Mouse (Mus musculus) kidney, embryonic 15.5 days (tissue): ENCODE data around the gene Hk1. TPM values are rescaled to one million over a fixed set of nuclear protein-coding genes. Genes with fewer than 3 reads are reported as not detected.
A peak's percentile ranks its signal among the peaks of the same experiment; 100 is the strongest.

Experiments used
- ATAC-seq: fragments of 200-750 bp; cut with Nextera tagmentation; replicated peaks from 2 replicates; pipeline ENCODE4 v1.8.0; 2017; ENCODE audit warnings: moderate TSS enrichment; ENCODE audit not compliant: low FRiP score
- H3K27ac ChIP-seq: fragments of 300-500 bp; sonication (generic); 2 replicates; pipeline ENCODE4 v1.5.1; 2015; ENCODE audit warnings: mild to moderate bottlenecking, inconsistent platforms
- H3K27me3 ChIP-seq: fragments of 300-500 bp; sonication (generic); 2 replicates; pipeline ENCODE4 v1.6.1; 2015; ENCODE audit warnings: inconsistent platforms
- H3K36me3 ChIP-seq: fragments of 300-500 bp; sonication (generic); 2 replicates; pipeline ENCODE4 v1.6.1; 2015; ENCODE audit warnings: inconsistent platforms
- H3K4me1 ChIP-seq: fragments of 300-500 bp; sonication (generic); 2 replicates; pipeline ENCODE4 v1.6.1; 2015; ENCODE audit warnings: inconsistent platforms
- H3K4me2 ChIP-seq: fragments of 300-500 bp; sonication (generic); 2 replicates; pipeline ENCODE4 v1.6.1; 2015; ENCODE audit warnings: moderate library complexity, mild to moderate bottlenecking, inconsistent platforms
- H3K4me3 ChIP-seq: fragments of 300-500 bp; sonication (generic); replicated peaks from 2 replicates; pipeline ENCODE4 v1.5.1; 2015; ENCODE audit warnings: mild to moderate bottlenecking, inconsistent platforms
- H3K9ac ChIP-seq: fragments of 300-500 bp; sonication (generic); 2 replicates; pipeline ENCODE4 v1.6.1; 2015; ENCODE audit warnings: mild to moderate bottlenecking, inconsistent platforms
- H3K9me3 ChIP-seq: fragments of 300-500 bp; sonication (generic); replicated peaks from 2 replicates; pipeline ENCODE4 v1.6.1; 2016; ENCODE audit warnings: inconsistent platforms
- WGBS: fragments of 180-500 bp; shearing (Covaris S2); methylation state at CpG from one replicate; pipeline ENCODE4 v1.1.7; 2015; ENCODE audit warnings: mixed read lengths; 5-methylcytosine and 5-hydroxymethylcytosine counted together
- polyA plus RNA-seq: library from polyadenylated mRNA; unstranded; fragments of >200 nt; fragmentation: Nextera tagmentation; extraction: Ambion mirVana; gene quantifications from 2 replicates; pipeline ENCODE4 v1.2.1, GENCODE M21; 2015

Hk1 gene
- polyA plus RNA-seq = 51.7 and 58.5 TPM in 2 replicates

- Histone ChIP-seq H3K36me3 (no peaks in the 10 kb centered on the region), H3K27me3 (no peaks in the 10 kb centered on the region), H3K4me2 (no peak within 1 kb of the TSS), H3K9me3 (no peaks in the 10 kb centered on the region), H3K27ac (no peak within 1 kb of the TSS), H3K4me1 (no peaks in the 10 kb centered on the region), H3K4me3 (no peak within 1 kb of the TSS), H3K9ac (no peak within 1 kb of the TSS)
- whole genome bisulfite sequencing = 75% methylated on average over 1 of the region's 1 CpGs
- no peak for ATAC-seq
Observed at GRCm38 (mm10) chr10:62379808-62380207, at the start of gene Hk1. Hk1 (minus strand) TSS chr10:62379908.

- WGBS = 47% methylated on average over 9 of the region's 9 CpGs
- Histone ChIP-seq H3K4me1 (peaks cover 13% of the 10 kb centered on the region; the same call in 1 of the 2 replicates), H3K4me3 (no peak overlapping the region), H3K9ac (no peak overlapping the region), H3K4me2 (no peak overlapping the region), H3K36me3 (peaks cover 27% of the 10 kb centered on the region), H3K27me3 (no peaks in the 10 kb centered on the region), H3K9me3 (no peaks in the 10 kb centered on the region), H3K27ac (peak overlapping the region; percentile 41)
- no peak; the same call in 1 of the 2 replicates for ATAC-seq
Observed at GRCm38 (mm10) chr10:62425081-62425871, 45.6 kb upstream of the Hk1 start.

- Histone ChIP-seq H3K4me3 (no peak within 1 kb of the TSS), H3K36me3 (no peaks in the 10 kb centered on the region), H3K27me3 (no peaks in the 10 kb centered on the region), H3K9me3 (no peaks in the 10 kb centered on the region), H3K9ac (no peak within 1 kb of the TSS), H3K27ac (no peak within 1 kb of the TSS), H3K4me2 (peak within 1 kb of the TSS; percentile 16; the same call in 1 of the 2 replicates), H3K4me1 (peaks cover 18% of the 10 kb centered on the region)
- 53% methylated on average over 15 of the region's 15 CpGs for WGBS
- peak; percentile 53 for ATAC-seq
Observed at GRCm38 (mm10) chr10:62422255-62422654, 42.5 kb upstream of the Hk1 start, which contains the start of gene Hkdc1. Hkdc1 (minus strand) TSS chr10:62422491.

- no peaks in the 10 kb centered on the region for H3K36me3 ChIP-seq
- no peaks in the 10 kb centered on the region for H3K27me3 ChIP-seq
- no peak overlapping the region for H3K4me2 ChIP-seq
- no peaks in the 10 kb centered on the region for H3K9me3 ChIP-seq
- no peak overlapping the region for H3K9ac ChIP-seq
- peaks cover 18% of the 10 kb centered on the region for H3K4me1 ChIP-seq
- no peak overlapping the region for H3K4me3 ChIP-seq
- WGBS = 85% methylated on average over 3 of the region's 3 CpGs
- H3K27ac ChIP-seq = no peak overlapping the region
- no peak for ATAC-seq
Observed at GRCm38 (mm10) chr10:62421127-62421526, 41.4 kb upstream of the Hk1 start.

- no peak overlapping the region for H3K4me2 ChIP-seq
- no peak for ATAC-seq
- no peaks in the 10 kb centered on the region for H3K9me3 ChIP-seq
- H3K9ac ChIP-seq = no peak overlapping the region
- peaks cover 15% of the 10 kb centered on the region for H3K4me1 ChIP-seq
- no peak overlapping the region for H3K4me3 ChIP-seq
- no peak overlapping the region for H3K27ac ChIP-seq
- WGBS = 56% methylated on average over 6 of the region's 6 CpGs
- no peaks in the 10 kb centered on the region for H3K36me3 ChIP-seq
- H3K27me3 ChIP-seq = no peaks in the 10 kb centered on the region
Observed at GRCm38 (mm10) chr10:62420399-62420798, 40.7 kb upstream of the Hk1 start.

GRCm38 (mm10) chr10:62419422-62419821 lies 39.7 kb upstream of the Hk1 start:
- no peak overlapping the region for H3K4me3 ChIP-seq
- WGBS = 77% methylated on average over 5 of the region's 5 CpGs

GRCm38 (mm10) chr10:62418831-62419356 lies 39.2 kb upstream of the Hk1 start:
- Histone ChIP-seq H3K27ac (no peak overlapping the region), H3K4me1 (peaks cover 15% of the 10 kb centered on the region; the same call in 1 of the 2 replicates), H3K4me2 (no peak overlapping the region), H3K36me3 (no peaks in the 10 kb centered on the region), H3K27me3 (no peaks in the 10 kb centered on the region), H3K4me3 (no peak overlapping the region), H3K9ac (no peak overlapping the region), H3K9me3 (no peaks in the 10 kb centered on the region)
- no peak for ATAC-seq
- WGBS = 68% methylated on average over 7 of the region's 7 CpGs

More at GRCm38 (mm10) chr10:62419422-62419821, 39.7 kb upstream of the Hk1 start:
- no peak for ATAC-seq
- H3K4me2 ChIP-seq = no peak overlapping the region
- H3K9ac ChIP-seq = no peak overlapping the region
- no peaks in the 10 kb centered on the region for H3K27me3 ChIP-seq
- H3K27ac ChIP-seq = no peak overlapping the region
- H3K9me3 ChIP-seq = no peaks in the 10 kb centered on the region
- H3K36me3 ChIP-seq = no peaks in the 10 kb centered on the region
- H3K4me1 ChIP-seq = peaks cover 14% of the 10 kb centered on the region; the same call in 1 of the 2 replicates

- 42% methylated on average over 4 of the region's 4 CpGs for WGBS
- H3K9ac ChIP-seq = no peak overlapping the region
- peak; percentile 10; the same call in 1 of the 2 replicates for ATAC-seq
- peaks cover 29% of the 10 kb centered on the region for H3K4me1 ChIP-seq
- H3K27ac ChIP-seq = peak overlapping the region; percentile 89
- no peak overlapping the region for H3K4me3 ChIP-seq
- H3K4me2 ChIP-seq = peak overlapping the region; percentile 14; the same call in 1 of the 2 replicates
- no peaks in the 10 kb centered on the region for H3K9me3 ChIP-seq
- no peaks in the 10 kb centered on the region for H3K36me3 ChIP-seq
- H3K27me3 ChIP-seq = no peaks in the 10 kb centered on the region
Observed at GRCm38 (mm10) chr10:62413606-62413982, 33.9 kb upstream of the Hk1 start.

- peak overlapping the region; percentile 14; the same call in 1 of the 2 replicates for H3K4me2 ChIP-seq
- 11% methylated on average over 8 of the region's 8 CpGs for WGBS
- ATAC-seq = peak; percentile 77
Observed at GRCm38 (mm10) chr10:62412906-62413605, 33.3 kb upstream of the Hk1 start.

GRCm38 (mm10) chr10:62411431-62412410 lies 32.0 kb upstream of the Hk1 start:
- H3K27me3 ChIP-seq = 0 out of 2 replicates have a peak, but pooled peaks cover 5% of the 10 kb centered on the region
- no peak overlapping the region for H3K4me3 ChIP-seq
- H3K9ac ChIP-seq = no peak overlapping the region
- no peak overlapping the region for H3K27ac ChIP-seq
- H3K9me3 ChIP-seq = no peaks in the 10 kb centered on the region
- no peak overlapping the region for H3K4me2 ChIP-seq
- 67% methylated on average over 19 of the region's 19 CpGs for WGBS
- no peaks in the 10 kb centered on the region for H3K36me3 ChIP-seq
- ATAC-seq = no peak
- peaks cover 29% of the 10 kb centered on the region for H3K4me1 ChIP-seq

More at GRCm38 (mm10) chr10:62412906-62413605, 33.3 kb upstream of the Hk1 start:
- Histone ChIP-seq H3K27me3 (no peaks in the 10 kb centered on the region), H3K36me3 (no peaks in the 10 kb centered on the region), H3K4me1 (peaks cover 29% of the 10 kb centered on the region), H3K9ac (no peak overlapping the region), H3K4me3 (no peak overlapping the region), H3K9me3 (no peaks in the 10 kb centered on the region), H3K27ac (peak overlapping the region; percentile 89)

GRCm38 (mm10) chr10:62410943-62411342 lies 31.2 kb upstream of the Hk1 start:
- ATAC-seq = no peak; the same call in 1 of the 2 replicates

More at GRCm38 (mm10) chr10:62410943-62411342, 31.2 kb upstream of the Hk1 start:
- H3K4me1 ChIP-seq = peaks cover 29% of the 10 kb centered on the region
- H3K27ac ChIP-seq = no peak overlapping the region
- H3K9me3 ChIP-seq = no peaks in the 10 kb centered on the region
- peaks cover 9% of the 10 kb centered on the region; the same call in 1 of the 2 replicates for H3K27me3 ChIP-seq
- no peaks in the 10 kb centered on the region for H3K36me3 ChIP-seq
- H3K4me3 ChIP-seq = no peak overlapping the region
- H3K4me2 ChIP-seq = no peak overlapping the region
- no peak overlapping the region for H3K9ac ChIP-seq
- WGBS = 12% methylated on average over 5 of the region's 5 CpGs
